Mouse (Mus musculus): ENCODE data around the gene Wdr24.

DNA sequence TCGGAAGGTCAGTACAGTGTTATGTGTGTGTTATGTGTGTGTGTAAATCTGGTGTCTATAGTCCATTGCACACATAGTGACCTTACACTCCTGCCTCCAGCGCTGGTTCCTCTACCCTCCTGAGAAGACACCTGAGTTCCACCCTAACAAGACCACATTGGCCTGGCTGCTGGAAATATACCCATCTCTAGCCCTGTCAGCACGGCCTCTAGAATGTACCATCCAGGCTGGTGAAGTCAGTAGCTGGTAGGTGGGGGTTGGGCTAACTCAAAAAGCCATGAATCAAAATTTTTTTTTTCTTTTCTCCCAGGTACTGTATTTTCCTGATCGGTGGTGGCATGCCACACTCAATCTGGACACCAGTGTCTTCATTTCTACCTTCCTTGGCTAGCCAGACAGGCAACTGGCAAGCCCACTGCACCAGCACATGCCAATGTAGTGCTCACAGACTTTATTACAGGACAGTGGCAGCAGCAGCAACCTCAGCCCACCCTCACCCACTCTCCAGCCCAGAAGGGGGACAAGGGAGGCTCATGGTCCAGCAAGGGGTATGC, 6.8 kb downstream of the Wdr24 start:
- no peak for TF ChIP-seq GATA1 (IDR thresholded peaks at IDR 0.05; ENCODE audit: borderline replicate concordance, low read length)
- TF ChIP-seq FLI1 (IDR thresholded peaks at IDR 0.05; ENCODE audit: low read length), result no peak
